ENCODE assay signal across 14 mouse cellular contexts in the genomic region with DNA sequence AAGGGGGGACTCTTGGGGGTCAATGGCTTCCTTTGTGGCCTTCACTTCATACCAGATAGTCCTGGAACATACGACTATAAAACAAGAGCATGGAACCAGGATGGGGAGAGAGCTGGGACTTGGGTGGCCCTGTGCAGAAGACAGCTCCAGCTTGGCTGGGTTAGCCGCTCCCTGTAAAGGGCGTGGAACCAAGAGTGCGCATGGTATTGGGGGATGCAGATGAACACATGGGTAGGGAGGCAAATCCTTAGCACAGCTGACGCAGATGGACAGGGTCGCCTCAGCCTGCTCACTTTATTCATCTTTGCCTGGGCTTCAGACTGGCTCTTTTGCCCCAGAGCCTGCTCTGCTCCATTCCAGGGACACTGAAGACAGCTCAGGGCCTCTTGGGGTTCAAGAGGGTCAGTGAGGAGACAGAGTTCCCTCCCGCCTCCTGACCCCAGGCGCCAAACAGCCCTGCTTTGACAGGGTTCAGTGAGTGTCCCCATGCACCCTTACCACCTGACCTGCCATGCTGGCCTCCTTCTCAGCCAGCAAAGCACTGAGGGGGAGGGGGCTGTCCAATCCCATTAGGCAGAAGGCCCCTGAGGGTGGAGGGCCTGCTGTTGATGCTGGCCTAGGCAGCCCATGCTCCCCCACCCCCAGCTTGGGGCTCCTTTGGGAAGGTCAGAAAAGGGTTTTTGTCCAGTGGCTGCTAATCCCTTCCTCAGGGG. TPM values are rescaled to one million over a fixed set of nuclear protein-coding genes. Genes with fewer than 3 reads are reported as not detected.
A peak's percentile ranks its signal among the peaks of the same experiment; 100 is the strongest.
DNase-seq lines count a peak whose midpoint lies in the region; ATAC-seq and TF ChIP-seq lines count a peak whose summit lies in the region.
"Had no signal": no experiment of that assay in that cellular context is flagged by ENCODE, and none has a peak within 500 bp of the region (broad histone marks: within the 10 kb centered on the region; RNA-seq: fewer than 3 reads in every experiment).

No protein-coding gene starts in this region.

- no peak overlapping the region for H3K4me3 ChIP-seq in midbrain, embryonic 10.5 days
- H3K4me3 ChIP-seq in midbrain, postnatal 0 days (ENCODE audit: low read depth, low read length), result no peak overlapping the region
- H3K4me3 ChIP-seq in hindbrain, postnatal 0 days (ENCODE audit: low read length), result no peak overlapping the region
- H3K4me3 ChIP-seq: embryonic facial prominence, embryonic 12.5 days had no signal

- 25% methylated on average over 8 of the region's 8 CpGs for WGBS in midbrain, embryonic 10.5 days
- WGBS in midbrain, postnatal 0 days, result 29% methylated on average over 8 of the region's 8 CpGs
- WGBS in hindbrain, postnatal 0 days, result 51% methylated on average over 8 of the region's 8 CpGs

- no peaks in the 10 kb centered on the region for H3K27me3 ChIP-seq in midbrain, embryonic 10.5 days (ENCODE audit: low read depth, poor library complexity, severe bottlenecking)
- no peaks in the 10 kb centered on the region for H3K27me3 ChIP-seq in midbrain, postnatal 0 days (ENCODE audit: insufficient read depth, low read length)
- H3K27me3 ChIP-seq in hindbrain, postnatal 0 days (ENCODE audit: insufficient read depth, low read length), result no peaks in the 10 kb centered on the region
- H3K27me3 ChIP-seq: embryonic facial prominence, embryonic 12.5 days had no signal

- H3K4me2 ChIP-seq in midbrain, postnatal 0 days (ENCODE audit: low read depth, low read length, poor library complexity, severe bottlenecking), result no peak overlapping the region
- H3K4me2 ChIP-seq in hindbrain, postnatal 0 days (ENCODE audit: low read depth, low read length), result no peak overlapping the region
- H3K4me2 ChIP-seq: embryonic facial prominence, embryonic 12.5 days had no signal

- H3K9me3 ChIP-seq in midbrain, embryonic 10.5 days (replicated peaks), result no peaks in the 10 kb centered on the region
- H3K9me3 ChIP-seq in midbrain, postnatal 0 days (ENCODE audit: low read length), result no peaks in the 10 kb centered on the region
- H3K9me3 ChIP-seq in hindbrain, postnatal 0 days (ENCODE audit: low read length), result no peaks in the 10 kb centered on the region
- H3K9me3 ChIP-seq: embryonic facial prominence, embryonic 12.5 days had no signal

- TF ChIP-seq CTCF in midbrain, postnatal 0 days (IDR thresholded peaks at IDR 0.05), result no peak
- no peak for TF ChIP-seq CTCF in hindbrain, postnatal 0 days (IDR thresholded peaks at IDR 0.05; ENCODE audit: low read depth)

- DNase-seq in midbrain, embryonic 10.5 days (ENCODE audit: low spot score), result peak; percentile 63
- no peak for DNase-seq in midbrain, postnatal 0 days (ENCODE audit: low spot score)
- DNase-seq in hindbrain, postnatal 0 days (ENCODE audit: low spot score), result no peak
- peak; percentile 76 to 77 for DNase-seq in kidney, postnatal 36 days
- no peak for DNase-seq in right cerebral cortex, postnatal 14 days

- no peak overlapping the region for H3K9ac ChIP-seq in midbrain, postnatal 0 days (replicated peaks; ENCODE audit: low read length, poor library complexity, severe bottlenecking)
- H3K9ac ChIP-seq in hindbrain, postnatal 0 days (replicated peaks; ENCODE audit: low read length), result no peak overlapping the region
- H3K9ac ChIP-seq: embryonic facial prominence, embryonic 12.5 days had no signal

- peaks cover 15% of the 10 kb centered on the region for H3K36me3 ChIP-seq in midbrain, embryonic 10.5 days
- peaks cover 14% of the 10 kb centered on the region for H3K36me3 ChIP-seq in midbrain, postnatal 0 days (ENCODE audit: insufficient read depth, low read length)
- H3K36me3 ChIP-seq in hindbrain, postnatal 0 days (ENCODE audit: insufficient read depth, low read length), result peaks cover 13% of the 10 kb centered on the region; the same call in 1 of the 2 replicates

- no peak for ATAC-seq in midbrain, postnatal 0 days (ENCODE audit: low FRiP score)
- ATAC-seq in hindbrain, postnatal 0 days, result 0 out of 2 replicates have a peak, but pooled peaks have one; percentile 13
- no peak for ATAC-seq in CD4-positive, CD25-positive, alpha-beta regulatory T cell, adult 4 months
- no peak for ATAC-seq in frontal cortex, adult (ENCODE audit: low TSS enrichment)

- H3K4me1 ChIP-seq in midbrain, embryonic 10.5 days, result peaks cover 62% of the 10 kb centered on the region
- no peaks in the 10 kb centered on the region for H3K4me1 ChIP-seq in midbrain, postnatal 0 days (ENCODE audit: insufficient read depth, low read length)
- H3K4me1 ChIP-seq in hindbrain, postnatal 0 days (ENCODE audit: insufficient read depth, low read length), result peaks cover 12% of the 10 kb centered on the region; the same call in 1 of the 2 replicates

- peak overlapping the region; percentile 65 for H3K27ac ChIP-seq in midbrain, embryonic 10.5 days (replicated peaks)
- no peak overlapping the region for H3K27ac ChIP-seq in midbrain, postnatal 0 days (ENCODE audit: low read depth, low read length)
- H3K27ac ChIP-seq in hindbrain, postnatal 0 days, result no peak overlapping the region

RNA-seq across cellular contexts. Expression of a gene that starts 7.1 kb away (rescaled TPM):
- polyA plus RNA-seq in midbrain, embryonic 10.5 days (2016; fragmentation: Nextera tagmentation; extraction: Ambion mirVana), result 2.5 and 3.1 TPM in 2 replicates
- total RNA-seq in midbrain, postnatal 0 days (2014; rRNA removed), result 0.09 TPM in 1 of 2 replicates, not detected in the other
- polyA plus RNA-seq in midbrain, postnatal 0 days (2015; fragmentation: Nextera tagmentation; extraction: Ambion mirVana), result 1.9 and 2.2 TPM in 2 replicates
- 0.10 TPM in 1 of 2 replicates, not detected in the other for total RNA-seq in hindbrain, postnatal 0 days (2014; rRNA removed)
- polyA plus RNA-seq in hindbrain, postnatal 0 days (2015; fragmentation: Nextera tagmentation; extraction: Ambion mirVana), result 0.79 and 1.2 TPM in 2 replicates
- polyA plus RNA-seq in CD4-positive, CD25-positive, alpha-beta regulatory T cell, adult 4 months (2017; shearing (Covaris generic)), result not detected
- total RNA-seq: MEL had no signal
- polyA plus RNA-seq: heart, embryonic 14.5 days; large intestine, adult 2 months; liver, embryonic 16.5 days; small intestine, adult 2 months had no signal

RNA-seq across cellular contexts. Expression of a gene that starts 9.8 kb away (rescaled TPM):
- polyA plus RNA-seq in midbrain, embryonic 10.5 days (2016; fragmentation: Nextera tagmentation; extraction: Ambion mirVana), result 14.5 and 18.8 TPM in 2 replicates
- 18.9 and 23.3 TPM in 2 replicates for total RNA-seq in midbrain, postnatal 0 days (2014; rRNA removed)
- polyA plus RNA-seq in midbrain, postnatal 0 days (2015; fragmentation: Nextera tagmentation; extraction: Ambion mirVana), result 17.4 and 19.9 TPM in 2 replicates
- total RNA-seq in hindbrain, postnatal 0 days (2014; rRNA removed), result 21.1 and 27.3 TPM in 2 replicates
- 18.5 and 21.0 TPM in 2 replicates for polyA plus RNA-seq in hindbrain, postnatal 0 days (2015; fragmentation: Nextera tagmentation; extraction: Ambion mirVana)
- 10 to 100 TPM; 27.0 to 48.2 TPM for polyA plus RNA-seq in CD4-positive, CD25-positive, alpha-beta regulatory T cell, adult 4 months (2017; shearing (Covaris generic))

RNA-seq across cellular contexts. Expression of a gene that starts 21.6 kb away (rescaled TPM):
- 0.10 TPM in 1 of 2 replicates, not detected in the other for polyA plus RNA-seq in midbrain, embryonic 10.5 days (2016; fragmentation: Nextera tagmentation; extraction: Ambion mirVana)
- total RNA-seq in midbrain, postnatal 0 days (2014; rRNA removed), result not detected in 2 replicates
- polyA plus RNA-seq in midbrain, postnatal 0 days (2015; fragmentation: Nextera tagmentation; extraction: Ambion mirVana), result 0.10 TPM in 1 of 2 replicates, not detected in the other
- total RNA-seq in hindbrain, postnatal 0 days (2014; rRNA removed), result not detected in 2 replicates
- polyA plus RNA-seq in hindbrain, postnatal 0 days (2015; fragmentation: Nextera tagmentation; extraction: Ambion mirVana), result not detected in 2 replicates
- 1 to 10 TPM in 1 of 2 experiments, under 1 TPM in 1; 0.79 to 1.4 TPM for polyA plus RNA-seq in CD4-positive, CD25-positive, alpha-beta regulatory T cell, adult 4 months (2017; shearing (Covaris generic))
- total RNA-seq: left cerebral cortex, postnatal 25 days had no signal
- polyA plus RNA-seq: embryonic facial prominence, embryonic 12.5 days; liver, embryonic 16.5 days; small intestine, adult 2 months had no signal

RNA-seq across cellular contexts. Expression of a gene that starts 38.3 kb away (rescaled TPM):
- 52.4 and 58.9 TPM in 2 replicates for polyA plus RNA-seq in midbrain, embryonic 10.5 days (2016; fragmentation: Nextera tagmentation; extraction: Ambion mirVana)
- 34.5 and 47.4 TPM in 2 replicates for total RNA-seq in midbrain, postnatal 0 days (2014; rRNA removed)
- 41.1 and 41.2 TPM in 2 replicates for polyA plus RNA-seq in midbrain, postnatal 0 days (2015; fragmentation: Nextera tagmentation; extraction: Ambion mirVana)
- 50.5 and 53.1 TPM in 2 replicates for total RNA-seq in hindbrain, postnatal 0 days (2014; rRNA removed)
- 47.4 and 49.3 TPM in 2 replicates for polyA plus RNA-seq in hindbrain, postnatal 0 days (2015; fragmentation: Nextera tagmentation; extraction: Ambion mirVana)
- polyA plus RNA-seq in CD4-positive, CD25-positive, alpha-beta regulatory T cell, adult 4 months (2017; shearing (Covaris generic)), result 100 to 1,000 TPM in 1 of 2 experiments, 10 to 100 TPM in 1; 92.6 to 119 TPM

RNA-seq across cellular contexts. Expression of a gene that starts 46.4 kb away (rescaled TPM):
- polyA plus RNA-seq in midbrain, embryonic 10.5 days (2016; fragmentation: Nextera tagmentation; extraction: Ambion mirVana), result 64.7 and 74.4 TPM in 2 replicates
- total RNA-seq in midbrain, postnatal 0 days (2014; rRNA removed), result 60.5 and 71.9 TPM in 2 replicates
- polyA plus RNA-seq in midbrain, postnatal 0 days (2015; fragmentation: Nextera tagmentation; extraction: Ambion mirVana), result 57.2 and 61.2 TPM in 2 replicates
- 67.9 and 78.6 TPM in 2 replicates for total RNA-seq in hindbrain, postnatal 0 days (2014; rRNA removed)
- polyA plus RNA-seq in hindbrain, postnatal 0 days (2015; fragmentation: Nextera tagmentation; extraction: Ambion mirVana), result 61.5 and 64.6 TPM in 2 replicates
- polyA plus RNA-seq in CD4-positive, CD25-positive, alpha-beta regulatory T cell, adult 4 months (2017; shearing (Covaris generic)), result 10 to 100 TPM; 15.7 to 17.9 TPM

Comparison
In these comparisons a context has a peak if more than half of its experiments do, and no peak if none do; other contexts are left out.
1. DNase-seq: peak in midbrain, embryonic 10.5 days (single experiment) and kidney, postnatal 36 days (2 of 2); none in midbrain, postnatal 0 days (single experiment), hindbrain, postnatal 0 days (single experiment) and right cerebral cortex, postnatal 14 days (single experiment).